Mouse (Mus musculus) adrenal gland, postnatal 0 days (tissue): Measurements from ENCODE around the gene D1Ertd622e. TPM values are rescaled to one million over a fixed set of nuclear protein-coding genes. Genes with fewer than 3 reads are reported as not detected.

ENCODE experiments used
- polyA plus RNA-seq: library from polyadenylated mRNA; unstranded; fragments of >200 nt; fragmentation: Nextera tagmentation; extraction: Ambion mirVana; gene quantifications from 2 replicates; pipeline ENCODE4 v1.2.1, GENCODE M21; 2015

The D1Ertd622e gene
- 10.6 and 12.7 TPM in 2 replicates for polyA plus RNA-seq

DNA sequence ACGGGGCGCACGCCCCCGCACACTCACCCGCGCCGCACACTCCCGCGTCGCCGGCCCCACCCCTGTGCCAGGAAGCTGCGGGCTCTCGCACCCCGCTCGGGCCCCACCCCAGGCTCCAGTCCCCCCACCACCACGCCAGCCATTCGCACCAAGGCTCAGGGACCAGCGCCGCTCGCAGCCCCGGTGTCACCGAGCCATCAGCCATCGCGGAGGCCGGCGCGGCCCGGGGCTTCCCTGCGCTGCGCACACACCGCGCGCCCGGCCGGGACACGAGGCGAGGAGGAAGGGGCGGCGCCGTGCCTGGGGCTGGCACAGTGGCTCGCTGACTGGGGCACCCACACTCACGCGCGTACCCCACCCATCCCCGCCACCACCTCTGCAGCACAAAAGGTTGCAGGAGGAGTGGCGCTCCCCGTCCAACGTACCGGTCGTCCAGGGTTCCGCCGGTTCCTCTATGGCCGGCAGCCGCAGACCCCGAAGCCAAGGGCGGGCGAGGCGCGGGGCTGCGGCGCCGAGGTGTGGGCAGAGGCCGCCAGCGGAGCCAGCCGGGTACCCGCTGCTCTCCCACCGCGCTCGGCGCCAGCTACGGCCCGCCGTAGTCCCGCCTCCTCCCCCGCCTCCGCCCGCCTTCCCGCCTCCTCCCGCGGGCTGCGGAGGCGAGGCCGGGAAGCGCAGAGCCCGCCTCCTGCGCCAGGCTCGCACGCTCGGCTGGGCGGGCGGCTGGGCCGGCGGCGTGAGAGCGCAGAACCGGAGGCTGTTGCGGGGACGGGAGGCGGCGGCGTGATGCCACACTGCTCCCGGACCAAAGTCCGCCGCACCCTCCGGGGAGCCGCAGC lies at the start of gene D1Ertd622e:
D1Ertd622e (minus strand) TSS at position 669 of the 836 bp plus-strand sequence.

Other genes with a start within 250 kb of the D1Ertd622e start
- 33.7 and 44.7 TPM in 2 replicates for gene Gin1, start 108.1 kb upstream of the D1Ertd622e start, polyA plus RNA-seq
- 11.6 and 12.1 TPM in 2 replicates for gene Ppip5k2, start 108.3 kb upstream of the D1Ertd622e start, polyA plus RNA-seq